Mouse (Mus musculus): Measurements from ENCODE around the gene Krtap20-2.
"Not testable (repeated sequence)": the region's sequence is repeated elsewhere in the genome, so short reads cannot be mapped to it uniquely, and the experiment has no call there.

Gene Krtap20-2

DNA sequence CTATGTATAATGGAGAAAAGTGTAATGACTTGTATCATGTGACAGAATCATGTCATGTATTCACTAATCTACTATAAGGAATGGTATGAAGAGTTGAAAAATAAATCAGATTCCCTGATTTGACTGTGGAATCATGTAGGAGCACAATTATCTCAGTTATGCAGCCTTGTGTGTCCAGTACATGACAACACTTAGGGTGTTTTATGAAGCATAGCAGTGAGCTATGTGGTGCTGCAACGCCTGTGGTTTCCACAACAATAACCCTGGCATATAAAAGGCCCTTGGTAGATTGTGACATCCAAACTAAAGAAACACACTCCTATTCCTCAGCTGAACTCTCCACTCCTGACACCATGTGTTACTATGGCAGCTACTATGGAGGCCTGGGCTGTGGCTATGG, at the start of gene Krtap20-2:
Gene Krtap20-2 (plus strand): TSS at position 301 of the 400 bp plus-strand sequence.
- DNase-seq = no peak

DNA sequence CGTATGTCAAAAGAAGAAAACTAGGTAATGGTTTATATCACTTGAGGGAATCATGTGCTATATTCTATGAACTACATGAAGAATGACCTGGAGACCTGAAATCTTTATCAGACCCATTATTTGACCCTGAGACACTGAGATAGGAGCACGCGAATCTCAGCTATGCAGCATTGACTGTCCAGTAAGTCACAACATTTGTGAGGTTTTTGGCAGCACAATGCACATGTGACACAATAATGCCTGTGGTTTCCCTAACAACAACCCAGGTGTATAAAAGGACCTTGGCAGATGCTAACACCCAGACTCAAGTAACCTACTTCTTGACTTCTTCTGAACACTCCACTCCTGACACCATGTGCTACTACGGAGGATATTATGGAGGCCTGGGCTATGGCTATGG, 48.0 kb upstream of the Krtap20-2 start, which contains the start of gene Gm9789:
Gene Gm9789 (plus strand): TSS at position 301 of the 400 bp plus-strand sequence.
- DNase-seq = no peak

DNA sequence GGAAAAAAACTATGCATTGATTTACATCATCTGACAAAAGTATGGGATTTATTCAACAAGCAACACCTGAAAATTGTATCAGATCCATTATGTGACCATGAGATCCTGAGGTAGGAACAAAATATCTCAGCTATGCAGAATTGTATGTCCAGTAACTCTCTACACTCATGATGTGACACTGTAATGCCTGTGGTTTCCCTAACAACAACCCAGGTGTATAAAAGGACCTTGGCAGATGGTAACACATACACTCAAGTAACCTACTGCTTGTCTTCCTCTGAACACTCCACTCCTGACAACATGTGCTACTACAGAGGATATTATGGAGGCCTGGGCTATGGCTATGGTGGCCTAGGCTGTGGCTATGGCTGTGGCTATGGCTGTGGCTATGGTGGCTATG, 36.5 kb upstream of the Krtap20-2 start, which contains the start of gene Gm7735:
Gene Gm7735 (plus strand): TSS at position 301 of the 400 bp plus-strand sequence.
- DNase-seq = not testable (repeated sequence)

DNA sequence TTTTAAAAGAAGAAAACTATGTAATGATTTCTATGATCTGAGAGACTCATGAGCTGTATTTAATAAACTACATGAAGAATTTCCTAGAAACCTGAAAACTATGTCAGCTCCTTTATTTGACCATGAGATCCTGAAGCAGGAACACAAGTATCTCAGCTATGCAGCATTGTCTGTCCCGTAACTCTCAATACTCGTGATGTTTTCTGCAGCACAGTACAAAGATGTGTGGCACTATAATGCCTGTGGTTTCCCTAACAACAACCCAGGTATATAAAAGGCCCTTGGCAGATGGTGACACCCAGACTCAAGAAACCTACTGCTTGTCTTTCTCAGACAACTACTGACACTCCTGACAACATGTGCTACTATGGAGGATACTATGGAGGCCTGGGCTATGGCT, 31.2 kb upstream of the Krtap20-2 start, which contains the start of gene 1110057P08Rik:
Gene 1110057P08Rik (plus strand): TSS at position 301 of the 400 bp plus-strand sequence.
- no peak for DNase-seq

DNA sequence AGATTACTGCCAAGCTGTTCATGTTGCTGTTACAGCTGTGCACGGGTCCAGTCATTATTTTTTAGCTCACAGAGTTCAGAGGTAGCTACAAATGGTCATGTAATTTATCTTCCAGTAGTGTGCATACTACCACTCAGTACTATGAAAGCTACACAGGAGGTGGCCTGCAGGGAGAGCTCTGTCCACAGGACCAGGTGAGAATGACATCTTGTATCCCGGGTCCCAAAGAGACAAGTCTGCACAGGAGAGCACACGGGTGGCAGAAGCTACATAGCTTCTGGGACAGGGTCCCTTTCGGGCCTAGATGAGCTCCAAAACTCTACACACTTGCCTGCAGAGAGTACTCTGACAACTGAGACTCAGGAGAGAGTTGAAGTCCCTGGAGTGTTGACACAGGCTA, 17.0 kb upstream of the Krtap20-2 start:
- DNase-seq = no peak
